Mouse (Mus musculus) hindbrain, embryonic 13.5 days (tissue): ENCODE results near the gene Eloa. TPM values are rescaled to one million over a fixed set of nuclear protein-coding genes. Genes with fewer than 3 reads are reported as not detected.
A peak's percentile ranks its signal among the peaks of the same experiment; 100 is the strongest.

Experiments used
- ATAC-seq: fragments of 200-750 bp; cut with Nextera tagmentation; 2 replicates; pipeline ENCODE4 v1.8.0; 2017; ENCODE audit warnings: moderate TSS enrichment; ENCODE audit not compliant: low FRiP score
- H3K27ac ChIP-seq: fragments of 300-500 bp; sonication (generic); 2 replicates; pipeline ENCODE4 v1.5.1; 2015; ENCODE audit warnings: inconsistent platforms, mild to moderate bottlenecking, moderate library complexity
- H3K27me3 ChIP-seq: fragments of 300-500 bp; sonication (generic); 2 replicates; pipeline ENCODE4 v1.6.1; 2015; ENCODE audit warnings: mild to moderate bottlenecking, inconsistent platforms
- H3K36me3 ChIP-seq: fragments of 300-500 bp; sonication (generic); 2 replicates; pipeline ENCODE4 v1.6.1; 2015; ENCODE audit warnings: mild to moderate bottlenecking, inconsistent platforms
- H3K4me1 ChIP-seq: fragments of 300-500 bp; sonication (generic); replicated peaks from 2 replicates; pipeline ENCODE4 v1.6.1; 2015; ENCODE audit warnings: inconsistent platforms
- H3K4me2 ChIP-seq: fragments of 300-500 bp; sonication (generic); 2 replicates; pipeline ENCODE4 v1.6.1; 2015; ENCODE audit warnings: inconsistent platforms, mild to moderate bottlenecking, moderate library complexity
- H3K4me3 ChIP-seq: fragments of 300-500 bp; sonication (generic); 2 replicates; pipeline ENCODE4 v1.5.1; 2015; ENCODE audit warnings: mild to moderate bottlenecking, inconsistent platforms
- H3K9ac ChIP-seq: fragments of 300-500 bp; sonication (generic); 2 replicates; pipeline ENCODE4 v1.6.1; 2015; ENCODE audit warnings: mild to moderate bottlenecking, inconsistent platforms
- H3K9me3 ChIP-seq: fragments of 300-500 bp; sonication (generic); 2 replicates; pipeline ENCODE4 v1.6.1; 2016; ENCODE audit warnings: inconsistent platforms
- WGBS: fragments of 180-500 bp; shearing (Covaris S2); methylation state at CpG from one replicate; pipeline ENCODE4 v1.1.7; 2015; 5-methylcytosine and 5-hydroxymethylcytosine counted together
- polyA plus RNA-seq: library from polyadenylated mRNA; unstranded; fragments of >200 nt; fragmentation: Nextera tagmentation; extraction: Ambion mirVana; gene quantifications from 2 replicates; pipeline ENCODE4 v1.2.1, GENCODE M21; 2015

The Eloa gene
- polyA plus RNA-seq, 1 experiment from 2014 or later: 28.6 TPM

GRCm38 (mm10) chr4:135971805-135972555, 49.6 kb downstream of the Eloa start:
- H3K36me3 ChIP-seq: peaks cover 67% of the 10 kb centered on the region
- peak overlapping the region; percentile 81 for H3K27ac ChIP-seq
- no peaks in the 10 kb centered on the region for H3K9me3 ChIP-seq
- peak overlapping the region; percentile 99 for H3K4me2 ChIP-seq
- H3K27me3 ChIP-seq: no peaks in the 10 kb centered on the region
- peak overlapping the region; percentile 99 for H3K4me3 ChIP-seq
- H3K4me1 ChIP-seq: peaks cover 33% of the 10 kb centered on the region
- H3K9ac ChIP-seq: peak overlapping the region; percentile 97
- ATAC-seq: peak; percentile 65
- under 1% methylated on average over 35 of the region's 35 CpGs for WGBS

GRCm38 (mm10) chr4:135970585-135970984, 51.0 kb downstream of the Eloa start:
- Histone ChIP-seq H3K36me3 (peaks cover 68% of the 10 kb centered on the region), H3K27ac (no peak overlapping the region), H3K9me3 (no peaks in the 10 kb centered on the region), H3K4me3 (peak overlapping the region; percentile 99; the same call in 1 of the 2 replicates), H3K4me2 (0 out of 2 replicates have a peak overlapping the region, but pooled peaks have one; percentile 99), H3K9ac (0 out of 2 replicates have a peak overlapping the region, but pooled peaks have one; percentile 97), H3K27me3 (no peaks in the 10 kb centered on the region), H3K4me1 (peaks cover 33% of the 10 kb centered on the region)
- WGBS: 94% methylated on average over 11 of the region's 11 CpGs
- ATAC-seq: no peak

DNA sequence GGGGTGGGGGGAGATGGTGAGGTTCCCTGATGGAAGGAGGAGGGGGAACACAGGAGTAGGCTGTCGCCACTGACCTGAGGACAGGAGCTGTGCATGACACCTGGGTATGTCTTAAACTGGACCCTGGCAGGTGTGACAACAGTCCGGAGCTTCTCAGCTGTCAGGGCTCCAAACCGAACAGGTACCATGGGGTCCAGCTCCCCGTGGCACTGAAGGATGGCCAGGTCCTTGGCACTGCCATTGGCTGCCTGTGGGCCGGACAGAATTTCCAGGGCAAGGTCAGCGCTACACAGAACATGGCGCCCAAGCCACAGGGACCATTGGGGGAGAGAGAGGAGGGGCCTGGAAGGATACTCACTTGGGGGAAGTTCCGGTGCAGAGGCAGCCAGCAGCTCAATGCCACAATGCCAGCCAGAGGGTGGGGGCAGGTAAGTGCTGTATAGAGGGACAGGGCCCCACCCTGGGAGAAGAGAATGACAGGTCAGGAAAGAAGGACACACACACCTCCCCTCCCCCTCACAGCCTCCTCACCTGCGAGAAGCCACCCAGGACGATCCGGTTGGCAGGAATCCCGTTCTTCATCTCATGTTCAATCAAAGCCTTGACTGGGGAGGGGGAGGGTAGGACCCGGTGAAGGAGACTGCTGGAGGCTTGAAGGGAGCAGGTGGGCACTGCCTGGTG, 52.4 kb downstream of the Eloa start:
- H3K4me2 ChIP-seq: no peak overlapping the region
- no peaks in the 10 kb centered on the region for H3K9me3 ChIP-seq
- no peak for ATAC-seq
- no peak overlapping the region for H3K9ac ChIP-seq
- no peak overlapping the region for H3K4me3 ChIP-seq
- H3K4me1 ChIP-seq: peaks cover 46% of the 10 kb centered on the region
- no peak overlapping the region for H3K27ac ChIP-seq
- peaks cover 58% of the 10 kb centered on the region for H3K36me3 ChIP-seq
- WGBS: 90% methylated on average over 13 of the region's 13 CpGs
- H3K27me3 ChIP-seq: no peaks in the 10 kb centered on the region

GRCm38 (mm10) chr4:135968271-135968869, 53.2 kb downstream of the Eloa start:
- no peak overlapping the region for H3K9ac ChIP-seq
- no peak overlapping the region for H3K4me2 ChIP-seq
- no peaks in the 10 kb centered on the region for H3K27me3 ChIP-seq
- no peak overlapping the region for H3K27ac ChIP-seq
- no peak overlapping the region for H3K4me3 ChIP-seq
- WGBS: 66% methylated on average over 19 of the region's 19 CpGs
- H3K9me3 ChIP-seq: no peaks in the 10 kb centered on the region
- H3K4me1 ChIP-seq: peaks cover 50% of the 10 kb centered on the region
- no peak for ATAC-seq
- H3K36me3 ChIP-seq: peaks cover 56% of the 10 kb centered on the region

DNA sequence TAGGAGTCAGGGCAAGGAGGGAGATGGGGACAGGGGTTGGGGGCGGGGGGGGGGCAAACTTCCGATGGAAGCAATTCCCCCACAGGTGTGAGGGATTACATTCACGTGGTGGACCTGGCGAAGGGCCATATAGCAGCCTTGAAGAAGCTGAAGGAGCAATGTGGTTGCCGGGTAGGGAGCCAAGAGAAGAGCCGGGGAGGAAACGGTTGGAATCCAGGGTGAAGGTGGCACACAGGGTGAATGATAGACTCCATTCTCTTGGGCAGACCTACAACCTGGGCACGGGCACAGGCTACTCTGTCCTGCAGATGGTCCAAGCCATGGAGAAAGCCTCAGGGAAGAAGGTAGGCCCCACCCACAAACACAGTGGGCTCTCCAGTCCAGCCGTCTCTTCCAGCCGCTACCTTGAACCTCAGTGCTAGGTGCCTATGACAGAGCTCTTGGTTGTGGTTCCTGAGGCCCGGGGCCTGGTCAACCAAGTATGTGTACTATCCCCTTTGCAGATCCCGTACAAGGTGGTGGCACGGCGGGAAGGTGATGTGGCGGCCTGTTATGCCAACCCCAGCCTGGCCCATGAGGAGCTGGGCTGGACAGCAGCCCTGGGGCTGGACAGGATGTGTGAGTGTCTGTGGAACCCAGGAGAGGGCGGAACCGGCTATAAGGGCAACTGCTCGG, 54.3 kb downstream of the Eloa start:
- no peaks in the 10 kb centered on the region for H3K27me3 ChIP-seq
- peaks cover 51% of the 10 kb centered on the region for H3K4me1 ChIP-seq
- no peak overlapping the region for H3K4me3 ChIP-seq
- peaks cover 56% of the 10 kb centered on the region for H3K36me3 ChIP-seq
- no peaks in the 10 kb centered on the region for H3K9me3 ChIP-seq
- WGBS: 92% methylated on average over 18 of the region's 18 CpGs
- ATAC-seq: no peak
- no peak overlapping the region for H3K27ac ChIP-seq
- no peak overlapping the region for H3K4me2 ChIP-seq
- H3K9ac ChIP-seq: no peak overlapping the region

GRCm38 (mm10) chr4:135966283-135966682, 55.3 kb downstream of the Eloa start:
- H3K4me2 ChIP-seq: no peak overlapping the region
- WGBS: 91% methylated on average over 16 of the region's 16 CpGs
- H3K27me3 ChIP-seq: no peaks in the 10 kb centered on the region
- H3K36me3 ChIP-seq: peaks cover 61% of the 10 kb centered on the region
- no peak overlapping the region for H3K9ac ChIP-seq
- no peak for ATAC-seq
- no peak overlapping the region for H3K27ac ChIP-seq
- H3K4me3 ChIP-seq: no peak overlapping the region
- H3K9me3 ChIP-seq: no peaks in the 10 kb centered on the region
- H3K4me1 ChIP-seq: peaks cover 44% of the 10 kb centered on the region

GRCm38 (mm10) chr4:135965113-135965512, 56.5 kb downstream of the Eloa start:
- Histone ChIP-seq H3K4me1 (peaks cover 32% of the 10 kb centered on the region), H3K27ac (no peak overlapping the region), H3K9me3 (no peaks in the 10 kb centered on the region), H3K4me2 (peak overlapping the region; percentile 95; the same call in 1 of the 2 replicates), H3K36me3 (peaks cover 60% of the 10 kb centered on the region), H3K27me3 (no peaks in the 10 kb centered on the region), H3K4me3 (peak overlapping the region; percentile 85; the same call in 1 of the 2 replicates), H3K9ac (peak overlapping the region; percentile 95)
- 87% methylated on average over 9 of the region's 9 CpGs for WGBS
- ATAC-seq: no peak

GRCm38 (mm10) chr4:135964426-135964825, 57.1 kb downstream of the Eloa start:
- no peaks in the 10 kb centered on the region for H3K9me3 ChIP-seq
- H3K9ac ChIP-seq: peak overlapping the region; percentile 95
- peak overlapping the region; percentile 85 for H3K4me3 ChIP-seq
- H3K4me2 ChIP-seq: peak overlapping the region; percentile 95
- H3K27ac ChIP-seq: peak overlapping the region; percentile 94; the same call in 1 of the 2 replicates
- peaks cover 60% of the 10 kb centered on the region for H3K36me3 ChIP-seq
- H3K27me3 ChIP-seq: no peaks in the 10 kb centered on the region
- H3K4me1 ChIP-seq: peaks cover 26% of the 10 kb centered on the region
- no peak for ATAC-seq
- 5% methylated on average over 12 of the region's 12 CpGs for WGBS

DNA sequence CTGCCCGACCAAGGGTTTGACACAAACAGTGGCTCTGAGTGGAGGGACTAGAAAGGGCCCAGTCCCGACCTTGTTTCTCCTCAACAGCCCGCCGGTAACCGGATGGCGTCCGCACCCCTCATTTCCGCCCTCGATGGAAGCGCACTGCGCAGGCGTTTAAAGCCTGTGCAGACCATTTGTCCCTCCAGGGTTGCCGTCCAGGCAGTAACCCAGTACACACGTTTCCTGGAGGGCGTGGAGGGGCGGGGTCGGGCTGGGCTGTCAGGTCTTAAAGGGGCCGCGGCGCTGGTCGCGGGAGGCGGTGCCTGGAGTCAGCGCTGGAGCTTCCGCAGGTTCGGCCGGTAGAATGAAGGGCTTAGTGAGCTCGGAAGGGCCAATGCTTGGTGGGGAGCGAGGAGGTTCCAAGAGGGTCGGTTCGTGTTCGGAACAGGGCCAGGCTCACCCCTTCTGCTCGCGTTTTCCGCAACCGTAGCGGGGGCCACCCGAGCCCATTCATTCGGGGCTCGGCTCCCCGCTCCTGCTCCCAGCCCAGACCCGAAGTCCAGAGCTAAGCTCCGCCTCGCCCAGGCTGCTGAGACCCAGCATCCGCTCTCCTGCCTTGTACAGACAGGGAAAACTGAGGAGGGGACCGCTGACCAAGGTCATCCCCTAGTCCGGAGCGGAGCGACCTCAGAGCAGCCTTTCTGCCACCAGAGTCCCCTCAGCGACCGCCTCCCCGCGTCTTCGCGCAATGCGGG, 57.9 kb downstream of the Eloa start, which contains the start of gene Gale:
Gene Gale, plus strand, starts transcription at position 271 of the 737 bp plus-strand sequence.
- Histone ChIP-seq H3K4me1 (peaks cover 23% of the 10 kb centered on the region), H3K4me3 (peak within 1 kb of the TSS; percentile 85), H3K9ac (peak within 1 kb of the TSS; percentile 95), H3K9me3 (no peaks in the 10 kb centered on the region), H3K27me3 (no peaks in the 10 kb centered on the region), H3K36me3 (peaks cover 60% of the 10 kb centered on the region), H3K27ac (peak within 1 kb of the TSS; percentile 94), H3K4me2 (peak within 1 kb of the TSS; percentile 95)
- peak; percentile 94 for ATAC-seq
- under 1% methylated on average over 54 of the region's 56 CpGs for WGBS

- no peaks in the 10 kb centered on the region for H3K27me3 ChIP-seq
- no peaks in the 10 kb centered on the region for H3K9me3 ChIP-seq
- ATAC-seq: peak; percentile 5
- peaks cover 23% of the 10 kb centered on the region for H3K4me1 ChIP-seq
- H3K4me2 ChIP-seq: peak overlapping the region; percentile 95
- peak overlapping the region; percentile 94 for H3K27ac ChIP-seq
- peaks cover 60% of the 10 kb centered on the region for H3K36me3 ChIP-seq
- H3K9ac ChIP-seq: peak overlapping the region; percentile 95
- H3K4me3 ChIP-seq: peak overlapping the region; percentile 85
- 6% methylated on average over 15 of the region's 15 CpGs for WGBS
Measured at GRCm38 (mm10) chr4:135962946-135963345, 58.6 kb downstream of the Eloa start.

DNA sequence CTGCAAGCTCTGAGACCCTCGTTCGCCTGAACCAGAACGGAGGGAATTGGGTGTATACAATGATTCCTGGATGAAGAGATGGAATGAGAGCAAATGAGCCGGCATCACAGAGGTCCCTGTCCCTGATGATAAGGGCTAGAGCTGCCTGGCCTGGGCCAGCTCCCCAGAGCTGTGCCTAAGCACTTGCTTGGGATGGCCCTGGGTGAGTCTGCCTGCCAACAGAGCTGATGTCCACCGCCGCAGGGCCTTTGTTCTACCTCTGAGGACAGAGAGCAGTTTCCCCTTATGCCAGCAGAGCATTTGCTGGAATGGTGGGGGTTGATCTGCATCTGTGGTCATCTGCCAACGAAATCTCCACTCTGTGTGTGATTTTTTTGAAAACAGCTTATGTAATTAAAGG, 59.4 kb downstream of the Eloa start:
- no peaks in the 10 kb centered on the region for H3K9me3 ChIP-seq
- H3K9ac ChIP-seq: no peak overlapping the region
- H3K36me3 ChIP-seq: peaks cover 60% of the 10 kb centered on the region
- H3K27ac ChIP-seq: no peak overlapping the region
- H3K27me3 ChIP-seq: no peaks in the 10 kb centered on the region
- peak overlapping the region; percentile 95; the same call in 1 of the 2 replicates for H3K4me2 ChIP-seq
- H3K4me1 ChIP-seq: peaks cover 23% of the 10 kb centered on the region
- H3K4me3 ChIP-seq: no peak overlapping the region
- 89% methylated on average over 7 of the region's 7 CpGs for WGBS
- ATAC-seq: no peak
